In the genomic region with DNA sequence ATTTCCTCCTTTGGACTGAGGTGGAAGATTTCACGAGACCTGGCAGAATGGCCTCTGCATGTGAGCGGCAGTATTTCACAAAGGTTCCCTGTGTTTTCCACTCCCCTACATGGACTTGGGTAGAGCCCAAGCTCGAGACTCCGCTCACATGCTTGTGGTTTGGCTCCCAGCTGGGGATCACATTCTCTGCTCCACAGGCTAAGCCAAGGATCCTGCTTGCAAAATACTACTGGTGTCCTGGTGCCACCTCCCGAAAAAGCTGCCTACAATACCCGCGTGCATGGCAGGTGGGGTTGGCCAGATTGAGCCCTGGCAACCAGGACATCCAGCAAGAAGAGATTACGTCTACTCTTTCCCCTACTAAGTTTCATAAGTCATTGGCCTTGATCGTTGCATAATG, we compare ENCODE assay signal across 12 mouse cellular contexts. TPM values are rescaled to one million over a fixed set of nuclear protein-coding genes. Genes with fewer than 3 reads are reported as not detected.
DNase-seq lines count a peak whose midpoint lies in the region; ATAC-seq lines count a peak whose summit lies in the region.
"Had no signal": no experiment of that assay in that cellular context is flagged by ENCODE, and none has a peak within 500 bp of the region (broad histone marks: within the 10 kb centered on the region; RNA-seq: fewer than 3 reads in every experiment).

No protein-coding gene starts in this region.

- H3K4me1 ChIP-seq in hindbrain, embryonic 12.5 days, result peaks cover 5% of the 10 kb centered on the region; the same call in 1 of the 2 replicates

- 77% methylated on average over 9 of the region's 9 CpGs for WGBS in hindbrain, embryonic 12.5 days

- no peak overlapping the region for H3K4me3 ChIP-seq in hindbrain, embryonic 12.5 days
- H3K4me3 ChIP-seq: embryonic facial prominence, embryonic 13.5 days had no signal

- no peaks in the 10 kb centered on the region for H3K9me3 ChIP-seq in hindbrain, embryonic 12.5 days (replicated peaks)
- H3K9me3 ChIP-seq: embryonic facial prominence, embryonic 13.5 days had no signal

- ATAC-seq in cerebellum, adult (ENCODE audit: insufficient number of reproducible peaks, low FRiP score, low TSS enrichment), result peak; percentile 53; the same call in 1 of the 2 replicates
- ATAC-seq in hindbrain, embryonic 12.5 days (ENCODE audit: low FRiP score), result no peak
- ATAC-seq: hindbrain, postnatal 0 days had no signal

- no peaks in the 10 kb centered on the region for H3K27me3 ChIP-seq in hindbrain, embryonic 12.5 days
- H3K27me3 ChIP-seq: embryonic facial prominence, embryonic 13.5 days had no signal

- H3K4me2 ChIP-seq in hindbrain, embryonic 12.5 days (replicated peaks), result no peak overlapping the region
- H3K4me2 ChIP-seq: embryonic facial prominence, embryonic 13.5 days; liver, embryonic 11.5 days had no signal

- no peak overlapping the region for H3K27ac ChIP-seq in hindbrain, embryonic 12.5 days
- H3K27ac ChIP-seq: embryonic facial prominence, embryonic 13.5 days; hindbrain, postnatal 0 days had no signal

- H3K9ac ChIP-seq in hindbrain, embryonic 12.5 days, result no peak overlapping the region
- H3K9ac ChIP-seq: embryonic facial prominence, embryonic 13.5 days had no signal

- no peaks in the 10 kb centered on the region for H3K36me3 ChIP-seq in hindbrain, embryonic 12.5 days
- H3K36me3 ChIP-seq: embryonic facial prominence, embryonic 13.5 days had no signal

- no peak for DNase-seq in cerebellum, postnatal 4 days (ENCODE audit: low spot score in 2 of 2)
- peak; percentile 50 for DNase-seq in adrenal gland, adult 8-10 months
- DNase-seq in fat pad, adult 2 months (ENCODE audit: extremely low read depth, low read depth, low spot score), result peak; percentile 89
- DNase-seq in kidney, postnatal 14 days, result peak; percentile 41
- no peak for DNase-seq in frontal cortex, postnatal 14 days (ENCODE audit: low spot score in 2 of 2)
- DNase-seq in frontal cortex, adult 2 months (ENCODE audit: extremely low spot score in 1 of 2, low spot score in 1 of 2), result no peak
- DNase-seq: spleen, adult 18-20 months had no signal

RNA-seq across cellular contexts. Expression of a gene that starts 28.1 kb away (rescaled TPM):
- 1 to 10 TPM; 3.6 to 6.3 (median 4.6) TPM for total RNA-seq in adrenal gland, adult 8-10 months (2022)
- 4.5 and 5.8 TPM in 2 replicates for polyA plus RNA-seq in hindbrain, embryonic 12.5 days (2016; fragmentation: Nextera tagmentation; extraction: Ambion mirVana)
- polyA plus RNA-seq in frontal cortex, adult 2 months (2012; rRNA removed), result 27.3 and 28.9 TPM in 2 replicates

Comparison
In these comparisons a context has a peak if more than half of its experiments do, and no peak if none do; other contexts are left out.
1. DNase-seq: peak in adrenal gland, adult 8-10 months (single experiment), fat pad, adult 2 months (single experiment) and kidney, postnatal 14 days (single experiment); none in cerebellum, postnatal 4 days (0 of 2), frontal cortex, postnatal 14 days (0 of 2) and frontal cortex, adult 2 months (0 of 2).